Mouse (Mus musculus) erythroblast, embryonic 14.5 days (primary cell): ENCODE results near the gene Lyz1. TPM values are rescaled to one million over a fixed set of nuclear protein-coding genes. Genes with fewer than 3 reads are reported as not detected.
"Not testable (repeated sequence)": the region's sequence is repeated elsewhere in the genome, so short reads cannot be mapped to it uniquely, and the experiment has no call there.

ENCODE experiments used
- H3K27me3 ChIP-seq: 2 replicates; pipeline ENCODE4 v1.6.1; 2012; ENCODE audit warnings: inconsistent platforms; ENCODE audit not compliant: control insufficient read depth
- H3K36me3 ChIP-seq: 2 replicates; pipeline ENCODE4 v1.6.1; 2012; ENCODE audit warnings: mild to moderate bottlenecking, inconsistent platforms; ENCODE audit not compliant: control insufficient read depth
- H3K4me1 ChIP-seq: 2 replicates; pipeline ENCODE4 v1.6.1; 2012; ENCODE audit warnings: inconsistent platforms; ENCODE audit not compliant: control insufficient read depth
- H3K4me3 ChIP-seq: replicated peaks from 2 replicates; pipeline ENCODE3; 2012; ENCODE audit warnings: moderate library complexity, mild to moderate bottlenecking, inconsistent platforms
- H3K9me3 ChIP-seq: 2 replicates; pipeline ENCODE4 v1.6.1; 2012; ENCODE audit warnings: low read length, inconsistent platforms, mixed read lengths; ENCODE audit not compliant: control insufficient read depth
- GATA1 ChIP-seq: IDR thresholded peaks from 2 replicates; pipeline ENCODE4 v1.6.1; 2012; ENCODE audit warnings: low read length, inconsistent platforms, mixed read lengths
- TAL1 ChIP-seq: IDR thresholded peaks from 3 replicates; pipeline ENCODE4 v1.6.1; 2012; ENCODE audit warnings: low read length, inconsistent platforms, mixed read lengths
- polyA plus RNA-seq: library from polyadenylated mRNA; stranded (reverse); fragments of >175 nt; gene quantifications from 2 replicates; pipeline ENCODE4 v1.2.3, GENCODE M21; 2012

Gene Lyz1
- polyA plus RNA-seq, 1 experiment: not detected

DNA sequence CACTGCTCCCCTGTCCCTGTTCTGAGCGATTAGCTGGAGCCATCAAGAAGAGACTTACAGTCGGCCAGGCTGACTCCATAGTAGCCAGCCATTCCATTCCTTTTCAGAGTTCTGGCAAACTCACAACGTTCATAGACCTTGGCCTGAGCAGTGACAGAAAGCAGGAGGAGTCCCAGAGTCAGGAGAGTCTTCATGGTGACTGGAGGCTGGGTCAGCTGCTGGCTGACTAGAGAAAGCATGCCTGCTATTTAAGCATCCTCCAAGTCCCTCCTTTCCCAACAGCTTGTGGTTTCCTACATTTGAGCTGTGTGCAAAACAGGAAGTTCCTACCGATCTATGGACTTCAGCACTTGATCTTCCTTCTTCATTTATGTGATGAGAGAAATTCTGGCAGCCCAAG, 10.6 kb downstream of the Lyz1 start, which contains the start of gene Lyz2:
Gene Lyz2, minus strand, starts transcription at position 273 of the 400 bp plus-strand sequence.
- no peak within 1 kb of the TSS for H3K4me3 ChIP-seq
- H3K27me3 ChIP-seq: no peaks in the 10 kb centered on the region
- no peaks in the 10 kb centered on the region for H3K36me3 ChIP-seq
- no peak for TF ChIP-seq GATA1
- no peak for TF ChIP-seq TAL1
- no peaks in the 10 kb centered on the region for H3K4me1 ChIP-seq
- no peaks in the 10 kb centered on the region for H3K9me3 ChIP-seq

GRCm38 (mm10) chr10:117281381-117281920, 11.2 kb downstream of the Lyz1 start:
- H3K4me3 ChIP-seq: no peak overlapping the region
- TF ChIP-seq TAL1 (no peak), GATA1 (no peak)
- no peaks in the 10 kb centered on the region for H3K27me3 ChIP-seq
- no peaks in the 10 kb centered on the region for H3K9me3 ChIP-seq
- no peaks in the 10 kb centered on the region for H3K4me1 ChIP-seq
- H3K36me3 ChIP-seq: no peaks in the 10 kb centered on the region

GRCm38 (mm10) chr10:117280000-117280399, 12.7 kb downstream of the Lyz1 start:
- TF ChIP-seq GATA1 (no peak), TAL1 (no peak)
- Histone ChIP-seq H3K4me3 (no peak overlapping the region), H3K27me3 (no peaks in the 10 kb centered on the region), H3K4me1 (no peaks in the 10 kb centered on the region), H3K36me3 (no peaks in the 10 kb centered on the region), H3K9me3 (no peaks in the 10 kb centered on the region)

DNA sequence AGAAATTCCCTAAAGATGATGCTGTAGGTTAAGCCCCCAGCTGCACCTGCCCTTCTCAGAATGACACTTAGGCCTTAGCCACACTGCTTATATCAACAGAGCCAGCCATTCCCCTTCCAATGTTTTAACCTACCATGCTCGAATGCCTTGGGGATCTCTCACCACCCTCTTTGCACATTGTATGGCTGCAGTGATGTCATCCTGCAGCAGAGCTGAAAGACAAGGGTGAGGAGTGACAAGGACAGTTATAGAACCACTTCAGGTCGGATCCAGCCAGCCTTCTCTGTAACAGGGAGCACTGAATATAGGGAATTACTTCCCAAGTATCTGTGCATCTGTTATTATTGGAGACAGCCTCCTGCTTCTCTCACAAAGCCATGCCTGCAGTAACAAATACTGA, 14.2 kb downstream of the Lyz1 start:
- H3K9me3 ChIP-seq: not testable (repeated sequence)

DNA sequence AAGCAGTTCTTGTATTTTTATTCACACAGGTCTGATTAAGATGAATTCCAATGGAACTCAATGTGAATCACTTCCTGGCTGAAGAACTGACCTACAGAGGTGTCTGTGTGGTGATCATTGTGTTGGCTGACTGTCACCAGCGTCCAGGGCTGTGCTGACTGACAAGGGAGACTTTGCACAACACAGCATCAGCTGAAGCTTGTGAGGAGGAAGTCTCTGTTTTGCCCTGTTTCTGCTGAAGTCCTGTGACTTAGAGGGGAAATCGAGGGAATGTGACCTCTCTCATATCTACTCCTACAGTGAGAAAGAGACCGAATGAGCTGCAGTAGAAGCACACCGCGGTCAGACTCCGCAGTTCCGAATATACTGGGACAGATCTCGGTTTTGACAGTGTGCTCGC, 14.9 kb downstream of the Lyz1 start:
- H3K4me3 ChIP-seq, H3K4me1 ChIP-seq: not testable (repeated sequence)

More for the DNA sequence above, 14.2 kb downstream of the Lyz1 start:
- H3K4me3 ChIP-seq, H3K4me1 ChIP-seq, H3K36me3 ChIP-seq, H3K27me3 ChIP-seq: not testable (repeated sequence)

DNA sequence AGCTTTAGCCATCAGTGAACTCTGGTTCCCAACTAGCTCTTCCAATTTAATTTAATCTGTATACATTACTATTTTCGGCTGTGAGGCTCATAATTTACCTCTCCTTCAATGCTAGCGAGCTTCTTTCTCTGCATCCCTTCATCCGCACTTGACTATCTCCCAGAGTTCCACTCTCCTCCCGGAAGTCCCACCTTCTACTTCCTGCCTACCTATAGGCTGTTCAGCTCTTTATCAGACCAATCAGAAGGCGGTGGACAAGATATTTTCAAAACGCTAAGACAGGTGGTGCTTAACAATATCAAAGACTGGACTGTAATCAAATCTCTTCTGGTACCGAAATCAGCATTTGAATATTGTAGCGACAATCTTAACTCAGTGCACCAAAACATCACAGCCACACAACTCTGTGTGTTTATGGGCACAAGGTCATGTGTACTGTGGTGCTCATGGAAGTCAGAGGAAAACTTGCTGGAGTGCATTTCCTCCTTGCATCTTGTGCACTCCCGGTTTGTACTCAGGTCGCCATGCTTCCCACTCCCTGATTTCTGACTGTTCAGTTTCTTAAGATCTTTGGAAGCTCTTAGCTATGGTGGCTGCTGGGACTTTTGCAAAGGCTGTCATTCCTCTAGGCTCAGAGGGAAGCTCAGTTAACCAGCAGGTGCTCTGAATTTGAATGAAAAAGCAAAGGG, 16.8 kb downstream of the Lyz1 start:
- Histone ChIP-seq H3K4me1 (no peaks in the 10 kb centered on the region), H3K36me3 (no peaks in the 10 kb centered on the region), H3K27me3 (no peaks in the 10 kb centered on the region), H3K4me3 (no peak overlapping the region), H3K9me3 (no peaks in the 10 kb centered on the region)
- TF ChIP-seq GATA1: no peak
- no peak for TF ChIP-seq TAL1

More for the DNA sequence above, 14.9 kb downstream of the Lyz1 start:
- H3K36me3 ChIP-seq, H3K9me3 ChIP-seq, H3K27me3 ChIP-seq: not testable (repeated sequence)

DNA sequence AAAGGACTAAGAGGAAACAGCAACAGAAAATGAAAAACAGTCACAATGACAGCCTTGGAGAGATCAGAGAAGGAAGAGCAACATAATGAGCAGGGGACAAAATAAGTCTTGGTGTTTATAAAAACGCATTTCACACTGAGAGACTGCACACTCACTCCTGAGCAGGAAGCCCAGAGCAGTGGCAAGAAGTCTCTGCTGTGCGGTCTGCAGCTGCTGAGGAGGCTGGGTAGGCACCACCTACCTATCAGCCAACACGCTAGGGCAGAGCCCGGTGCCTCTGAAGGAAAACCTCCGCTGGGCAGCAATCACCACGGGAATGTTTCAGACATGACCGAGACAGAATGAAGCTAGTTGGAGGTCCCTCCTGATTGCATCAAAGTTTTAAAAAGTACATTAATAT, 18.0 kb downstream of the Lyz1 start:
- not testable (repeated sequence) for H3K27me3 ChIP-seq, H3K9me3 ChIP-seq, H3K36me3 ChIP-seq, H3K4me1 ChIP-seq, H3K4me3 ChIP-seq

- H3K4me3 ChIP-seq: no peak overlapping the region
- no peaks in the 10 kb centered on the region for H3K9me3 ChIP-seq
- no peaks in the 10 kb centered on the region for H3K4me1 ChIP-seq
- no peak for TF ChIP-seq TAL1
- TF ChIP-seq GATA1: no peak
- no peaks in the 10 kb centered on the region for H3K36me3 ChIP-seq
- H3K27me3 ChIP-seq: no peaks in the 10 kb centered on the region
These were observed 20.6 kb downstream of the Lyz1 start for GRCm38 (mm10) chr10:117272023-117272422.

DNA sequence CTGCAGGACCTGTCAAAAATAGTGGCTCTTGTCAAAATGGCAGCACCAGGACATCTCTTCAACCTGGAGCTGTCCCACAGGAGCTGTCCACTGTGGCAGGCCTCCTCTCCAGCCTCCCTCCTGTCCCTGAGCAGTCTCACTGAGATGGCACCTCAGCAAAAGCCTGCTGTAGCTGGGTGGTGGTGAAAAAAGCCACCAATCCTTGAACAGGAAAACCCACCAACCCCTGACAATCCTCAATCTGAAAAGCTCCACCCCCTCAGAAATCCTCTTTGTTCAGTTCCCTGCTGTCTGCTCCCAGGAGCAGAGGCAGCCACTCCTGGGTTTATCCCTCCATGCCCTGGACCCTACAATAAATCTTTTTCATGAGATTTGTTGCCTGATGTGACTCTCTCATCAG, 32.8 kb downstream of the Lyz1 start:
- Histone ChIP-seq H3K27me3 (no peaks in the 10 kb centered on the region), H3K9me3 (peaks cover 5% of the 10 kb centered on the region; the same call in 1 of the 2 replicates), H3K36me3 (no peaks in the 10 kb centered on the region), H3K4me3 (no peak overlapping the region), H3K4me1 (no peaks in the 10 kb centered on the region)
- no peak for TF ChIP-seq GATA1
- no peak for TF ChIP-seq TAL1

DNA sequence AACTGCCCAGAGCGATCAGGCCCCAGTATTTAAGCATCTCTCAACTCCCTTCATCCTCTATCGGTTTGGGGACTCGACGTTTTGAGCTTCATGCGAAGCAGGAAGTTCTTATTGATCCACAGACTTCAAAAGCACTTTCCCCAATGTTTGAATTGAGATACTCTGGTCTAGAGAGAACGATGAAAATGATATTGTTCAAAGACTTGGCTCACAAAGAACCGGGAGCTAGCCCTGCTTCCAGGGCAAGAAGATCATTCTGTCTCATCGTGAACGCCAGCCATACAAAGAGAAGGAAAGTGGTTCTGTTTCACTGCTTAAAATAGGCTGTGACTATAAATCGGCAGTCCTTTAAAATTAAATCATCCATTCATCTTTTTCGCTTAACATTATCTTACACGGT, 54.1 kb downstream of the Lyz1 start, which contains the start of gene 9530003J23Rik:
Gene 9530003J23Rik, minus strand, starts transcription at position 101 of the 400 bp plus-strand sequence.
- no peaks in the 10 kb centered on the region for H3K4me1 ChIP-seq
- no peaks in the 10 kb centered on the region for H3K9me3 ChIP-seq
- no peaks in the 10 kb centered on the region for H3K27me3 ChIP-seq
- no peak for TF ChIP-seq GATA1
- no peak for TF ChIP-seq TAL1
- H3K4me3 ChIP-seq: no peak within 1 kb of the TSS
- H3K36me3 ChIP-seq: no peaks in the 10 kb centered on the region

Other genes with a start within 250 kb of the Lyz1 start
- gene Lrrc10, start 247.5 kb downstream of the Lyz1 start, polyA plus RNA-seq: not detected in 2 replicates
- gene Cct2, start 229.1 kb downstream of the Lyz1 start, polyA plus RNA-seq: 2.0 and 3.3 TPM in 2 replicates
- gene Frs2, start 144.3 kb downstream of the Lyz1 start, polyA plus RNA-seq: 0.26 and 0.39 TPM in 2 replicates
- gene Yeats4, start 68.4 kb downstream of the Lyz1 start, polyA plus RNA-seq: 24.5 and 26.4 TPM in 2 replicates
- gene 9530003J23Rik, start 54.2 kb downstream of the Lyz1 start, polyA plus RNA-seq: not detected in 2 replicates
- 0.07 and 0.16 TPM in 2 replicates for gene Lyz2, start 10.5 kb downstream of the Lyz1 start, polyA plus RNA-seq
- 14.4 and 14.8 TPM in 2 replicates for gene Cpsf6, start 87.1 kb upstream of the Lyz1 start, polyA plus RNA-seq